ENCODE assay signal across 9 mouse cellular contexts in the genomic region with DNA sequence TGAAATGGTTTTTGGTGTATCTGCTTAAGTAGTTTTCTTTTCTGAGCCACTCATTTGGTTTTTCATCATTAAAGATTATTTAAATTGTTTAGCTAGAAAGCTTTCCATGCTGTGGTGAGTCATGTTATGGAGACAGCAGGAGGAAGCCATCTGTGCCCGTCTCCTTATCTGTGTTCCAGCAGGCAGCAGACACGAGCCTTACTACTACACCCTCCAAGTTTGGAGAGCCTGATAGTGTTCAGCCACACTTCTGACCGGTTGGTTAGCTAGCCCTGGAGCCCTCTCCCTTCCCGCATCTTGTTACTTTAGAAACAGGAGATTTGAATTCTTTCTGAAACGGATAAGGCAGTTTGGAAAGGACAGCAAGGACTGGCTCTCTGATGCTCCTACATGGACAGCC. TPM values are rescaled to one million over a fixed set of nuclear protein-coding genes. Genes with fewer than 3 reads are reported as not detected.
A peak's percentile ranks its signal among the peaks of the same experiment; 100 is the strongest.
DNase-seq lines count a peak whose midpoint lies in the region; ATAC-seq lines count a peak whose summit lies in the region.
"Had no signal": no experiment of that assay in that cellular context is flagged by ENCODE, and none has a peak within 500 bp of the region (broad histone marks: within the 10 kb centered on the region; RNA-seq: fewer than 3 reads in every experiment).

No protein-coding gene starts in this region.

- H3K4me3 ChIP-seq in kidney, embryonic 15.5 days (replicated peaks): no peak overlapping the region
- no peak overlapping the region for H3K4me3 ChIP-seq in intestine, embryonic 16.5 days (ENCODE audit: low read length)
- H3K4me3 ChIP-seq: embryonic facial prominence, embryonic 15.5 days had no signal

- no peak overlapping the region for H3K4me2 ChIP-seq in kidney, embryonic 15.5 days
- no peak overlapping the region for H3K4me2 ChIP-seq in intestine, embryonic 16.5 days (ENCODE audit: low read depth, low read length)
- H3K4me2 ChIP-seq: embryonic facial prominence, embryonic 15.5 days had no signal

- H3K4me1 ChIP-seq in kidney, embryonic 15.5 days: 0 out of 2 replicates have a peak, but pooled peaks cover 3% of the 10 kb centered on the region
- H3K4me1 ChIP-seq in intestine, embryonic 16.5 days (ENCODE audit: control insufficient read depth, insufficient read depth, low read length): no peaks in the 10 kb centered on the region
- H3K4me1 ChIP-seq: embryonic facial prominence, embryonic 15.5 days had no signal

- H3K9me3 ChIP-seq in kidney, embryonic 15.5 days (replicated peaks): no peaks in the 10 kb centered on the region
- no peaks in the 10 kb centered on the region for H3K9me3 ChIP-seq in intestine, embryonic 16.5 days (ENCODE audit: control insufficient read depth, low read length)
- H3K9me3 ChIP-seq: embryonic facial prominence, embryonic 15.5 days had no signal

- H3K9ac ChIP-seq in kidney, embryonic 15.5 days: no peak overlapping the region
- H3K9ac ChIP-seq in intestine, embryonic 16.5 days (ENCODE audit: low read depth, low read length): no peak overlapping the region
- H3K9ac ChIP-seq: embryonic facial prominence, embryonic 15.5 days had no signal

- H3K27ac ChIP-seq in kidney, embryonic 15.5 days: no peak overlapping the region
- H3K27ac ChIP-seq in intestine, embryonic 16.5 days (ENCODE audit: low read length): no peak overlapping the region
- H3K27ac ChIP-seq: embryonic facial prominence, embryonic 15.5 days had no signal

- ATAC-seq in kidney, embryonic 15.5 days (replicated peaks; ENCODE audit: low FRiP score): peak; percentile 78; the same call in 1 of the 2 replicates
- peak; percentile 73; the same call in 1 of the 2 replicates for ATAC-seq in intestine, embryonic 16.5 days
- no peak for ATAC-seq in granulocyte monocyte progenitor cell, adult 5-6 weeks (replicated peaks; ENCODE audit: poor library complexity, severe bottlenecking)

- no peak for DNase-seq in kidney, postnatal 14 days
- peak; percentile 92 for DNase-seq in c-Kit-positive CD71-positive TER-119-positive erythroid progenitor cells, embryonic 14.5 days (ENCODE audit: low spot score)
- DNase-seq in right cerebral cortex, postnatal 10 days (ENCODE audit: low spot score in 2 of 2): peak; percentile 55 to 75
- DNase-seq in thymus, postnatal 36 days: no peak
- DNase-seq in urinary bladder, postnatal 25 days (ENCODE audit: low spot score): no peak

- no peaks in the 10 kb centered on the region for H3K27me3 ChIP-seq in kidney, embryonic 15.5 days
- H3K27me3 ChIP-seq in intestine, embryonic 16.5 days (replicated peaks; ENCODE audit: control insufficient read depth, insufficient read depth, low read length): no peaks in the 10 kb centered on the region
- H3K27me3 ChIP-seq: embryonic facial prominence, embryonic 15.5 days had no signal

- 63% methylated on average over 5 of the region's 5 CpGs for whole genome bisulfite sequencing in kidney, embryonic 15.5 days
- 68% methylated on average over 5 of the region's 5 CpGs for WGBS in intestine, embryonic 16.5 days

- no peaks in the 10 kb centered on the region for H3K36me3 ChIP-seq in kidney, embryonic 15.5 days
- H3K36me3 ChIP-seq in intestine, embryonic 16.5 days (ENCODE audit: control insufficient read depth, insufficient read depth, low read length): no peaks in the 10 kb centered on the region
- H3K36me3 ChIP-seq: embryonic facial prominence, embryonic 15.5 days had no signal

RNA-seq across cellular contexts. Expression of gene Hectd4, which starts 16.2 kb away (rescaled TPM):
- polyA plus RNA-seq in kidney, embryonic 15.5 days (2015; fragmentation: Nextera tagmentation; extraction: Ambion mirVana): 4.3 and 5.2 TPM in 2 replicates
- 3.0 and 3.1 TPM in 2 replicates for polyA plus RNA-seq in intestine, embryonic 16.5 days (2015; fragmentation: Nextera tagmentation; extraction: Ambion mirVana)
- 26.2 and 28.1 TPM in 2 replicates for total RNA-seq in granulocyte monocyte progenitor cell, adult 5-6 weeks (2014; fragmentation: Nextera tagmentation)
- total RNA-seq in granulocyte monocyte progenitor cell, adult 5-6 weeks (2017): 12.8 and 14.1 TPM in 2 replicates

RNA-seq across cellular contexts. Expression of gene Rpl6, which starts 31.9 kb away (rescaled TPM):
- polyA plus RNA-seq in kidney, embryonic 15.5 days (2015; fragmentation: Nextera tagmentation; extraction: Ambion mirVana): 639 and 659 TPM in 2 replicates
- polyA plus RNA-seq in intestine, embryonic 16.5 days (2015; fragmentation: Nextera tagmentation; extraction: Ambion mirVana): 512 and 565 TPM in 2 replicates
- total RNA-seq in granulocyte monocyte progenitor cell, adult 5-6 weeks (2014; fragmentation: Nextera tagmentation): 2,241 and 2,395 TPM in 2 replicates
- total RNA-seq in granulocyte monocyte progenitor cell, adult 5-6 weeks (2017): 1,241 and 1,301 TPM in 2 replicates

RNA-seq across cellular contexts. Expression of gene Ptpn11, which starts 45.0 kb away (rescaled TPM):
- polyA plus RNA-seq in kidney, embryonic 15.5 days (2015; fragmentation: Nextera tagmentation; extraction: Ambion mirVana): 19.9 and 20.9 TPM in 2 replicates
- polyA plus RNA-seq in intestine, embryonic 16.5 days (2015; fragmentation: Nextera tagmentation; extraction: Ambion mirVana): 14.3 and 15.6 TPM in 2 replicates
- 29.7 and 33.6 TPM in 2 replicates for total RNA-seq in granulocyte monocyte progenitor cell, adult 5-6 weeks (2014; fragmentation: Nextera tagmentation)
- total RNA-seq in granulocyte monocyte progenitor cell, adult 5-6 weeks (2017): 44.8 and 45.8 TPM in 2 replicates

Comparison
In these comparisons a context has a peak if more than half of its experiments do, and no peak if none do; other contexts are left out.
1. DNase-seq: peak in c-Kit-positive CD71-positive TER-119-positive erythroid progenitor cells, embryonic 14.5 days (single experiment) and right cerebral cortex, postnatal 10 days (2 of 2); none in kidney, postnatal 14 days (single experiment), thymus, postnatal 36 days (0 of 2) and urinary bladder, postnatal 25 days (single experiment).